Mouse (Mus musculus): ENCODE data around the gene Rabgap1l.

- TF ChIP-seq POLR2A (IDR thresholded peaks at IDR 0.05; ENCODE audit: low read depth, low read length) (no peak), CTCF (IDR thresholded peaks at IDR 0.05; ENCODE audit: extremely low read depth, insufficient read depth, insufficient read length, insufficient replicate concordance) (no peak)
Measured at GRCm38 (mm10) chr1:160786571-160786970, 6.4 kb downstream of the Rabgap1l start.

All from spleen, adult 2 months (tissue).